Mouse (Mus musculus) stomach, embryonic 16.5 days (tissue): ENCODE data around the gene Lrrc38. TPM values are rescaled to one million over a fixed set of nuclear protein-coding genes. Genes with fewer than 3 reads are reported as not detected.

Source experiments
- ATAC-seq: fragments of 200-750 bp; cut with Nextera tagmentation; 2 replicates; pipeline ENCODE4 v1.8.0; 2017; ENCODE audit warnings: moderate number of reproducible peaks, moderate TSS enrichment; ENCODE audit not compliant: insufficient read depth, low FRiP score
- H3K27ac ChIP-seq: fragments of 300-500 bp; sonication (generic); 2 replicates; pipeline ENCODE4 v1.5.1; 2014; ENCODE audit warnings: low read length
- H3K27me3 ChIP-seq: fragments of 300-500 bp; sonication (generic); 2 replicates; pipeline ENCODE4 v1.6.1; 2014; ENCODE audit warnings: low read length, control low read depth, mixed read lengths; ENCODE audit not compliant: control insufficient read depth, insufficient read depth
- H3K36me3 ChIP-seq: fragments of 300-500 bp; sonication (generic); 2 replicates; pipeline ENCODE4 v1.6.1; 2014; ENCODE audit warnings: low read length; ENCODE audit not compliant: control insufficient read depth, insufficient read depth
- H3K4me1 ChIP-seq: fragments of 300-500 bp; sonication (generic); 2 replicates; pipeline ENCODE4 v1.6.1; 2014; ENCODE audit warnings: low read length, control low read depth, mixed read lengths; ENCODE audit not compliant: control insufficient read depth, insufficient read depth
- H3K4me2 ChIP-seq: fragments of 300-500 bp; sonication (generic); 2 replicates; pipeline ENCODE4 v1.6.1; 2014; ENCODE audit warnings: low read depth, low read length, mixed read lengths
- H3K4me3 ChIP-seq: fragments of 300-500 bp; sonication (generic); replicated peaks from 2 replicates; pipeline ENCODE4 v1.5.1; 2014; ENCODE audit warnings: mild to moderate bottlenecking, low read length
- H3K9ac ChIP-seq: fragments of 300-500 bp; sonication (generic); 2 replicates; pipeline ENCODE4 v1.6.1; 2014; ENCODE audit warnings: low read length
- H3K9me3 ChIP-seq: fragments of 300-500 bp; sonication (generic); replicated peaks from 2 replicates; pipeline ENCODE4 v1.6.1; 2016; ENCODE audit warnings: low read length, control low read depth; ENCODE audit not compliant: control insufficient read depth
- WGBS: fragments of 180-500 bp; shearing (Covaris S2); extraction: QIAGEN DNeasy Blood & Tissue Kit; methylation state at CpG from one replicate; pipeline ENCODE4 v1.1.7; 2014; 5-methylcytosine and 5-hydroxymethylcytosine counted together
- polyA plus RNA-seq: library from polyadenylated mRNA; unstranded; fragments of >200 nt; fragmentation: Nextera tagmentation; extraction: Ambion mirVana; gene quantifications from 2 replicates; pipeline ENCODE4 v1.2.1, GENCODE M21; 2015

Lrrc38 gene
- polyA plus RNA-seq, 1 experiment from 2014 or later = 0.23 TPM

- under 1% methylated on average over 5 of the region's 5 CpGs for WGBS
- no peaks in the 10 kb centered on the region for H3K4me1 ChIP-seq
- no peak overlapping the region for H3K9ac ChIP-seq
- no peaks in the 10 kb centered on the region for H3K9me3 ChIP-seq
- no peaks in the 10 kb centered on the region for H3K36me3 ChIP-seq
- no peak for ATAC-seq
- no peak overlapping the region for H3K4me2 ChIP-seq
- no peak overlapping the region for H3K4me3 ChIP-seq
- H3K27me3 ChIP-seq = no peaks in the 10 kb centered on the region
- no peak overlapping the region for H3K27ac ChIP-seq
These were observed 31.1 kb downstream of the Lrrc38 start for GRCm38 (mm10) chr4:143380716-143381004.

- WGBS = 74% methylated on average over 3 of the region's 3 CpGs
- ATAC-seq = no peak
These were observed 32.6 kb downstream of the Lrrc38 start for GRCm38 (mm10) chr4:143382163-143382562.

GRCm38 (mm10) chr4:143383646-143384045, 34.1 kb downstream of the Lrrc38 start:
- H3K27me3 ChIP-seq = no peaks in the 10 kb centered on the region
- H3K4me2 ChIP-seq = no peak overlapping the region
- WGBS = 43% methylated on average over 4 of the region's 4 CpGs
- H3K4me1 ChIP-seq = no peaks in the 10 kb centered on the region
- H3K4me3 ChIP-seq = no peak overlapping the region
- H3K27ac ChIP-seq = no peak overlapping the region
- H3K9ac ChIP-seq = no peak overlapping the region
- H3K36me3 ChIP-seq = no peaks in the 10 kb centered on the region
- no peak for ATAC-seq
- H3K9me3 ChIP-seq = no peaks in the 10 kb centered on the region

More at GRCm38 (mm10) chr4:143382163-143382562, 32.6 kb downstream of the Lrrc38 start:
- no peak overlapping the region for H3K4me3 ChIP-seq
- no peaks in the 10 kb centered on the region for H3K4me1 ChIP-seq
- no peak overlapping the region for H3K9ac ChIP-seq
- no peak overlapping the region for H3K27ac ChIP-seq
- no peaks in the 10 kb centered on the region for H3K9me3 ChIP-seq
- H3K4me2 ChIP-seq = no peak overlapping the region
- no peaks in the 10 kb centered on the region for H3K36me3 ChIP-seq
- H3K27me3 ChIP-seq = no peaks in the 10 kb centered on the region

- H3K4me3 ChIP-seq = peak overlapping the region; percentile 45
- ATAC-seq = peak; percentile 86
- no peaks in the 10 kb centered on the region for H3K9me3 ChIP-seq
- peak overlapping the region; percentile 60 for H3K4me2 ChIP-seq
- H3K27ac ChIP-seq = no peak overlapping the region
- H3K36me3 ChIP-seq = no peaks in the 10 kb centered on the region
- WGBS = 8% methylated on average over 39 of the region's 43 CpGs
- no peaks in the 10 kb centered on the region for H3K4me1 ChIP-seq
- H3K9ac ChIP-seq = peak overlapping the region; percentile 70
- H3K27me3 ChIP-seq = no peaks in the 10 kb centered on the region
These were observed 39.6 kb downstream of the Lrrc38 start for GRCm38 (mm10) chr4:143388955-143389702.

GRCm38 (mm10) chr4:143394181-143394580, 44.6 kb downstream of the Lrrc38 start, which contains the start of gene Pramel1:
Gene Pramel1, plus strand, starts transcription at chr4:143394428.
- ATAC-seq = no peak

GRCm38 (mm10) chr4:143411566-143412218, 62.1 kb downstream of the Lrrc38 start:
- 62% methylated on average over 5 of the region's 5 CpGs for WGBS
- Histone ChIP-seq H3K27ac (no peak overlapping the region; the same call in 1 of the 2 replicates), H3K27me3 (no peaks in the 10 kb centered on the region), H3K9me3 (0 out of 2 replicates have a peak, but pooled peaks cover 4% of the 10 kb centered on the region), H3K4me1 (0 out of 2 replicates have a peak, but pooled peaks cover 7% of the 10 kb centered on the region), H3K36me3 (peaks cover 9% of the 10 kb centered on the region; the same call in 1 of the 2 replicates), H3K4me2 (peak overlapping the region; percentile 56), H3K9ac (peak overlapping the region; percentile 74; the same call in 1 of the 2 replicates), H3K4me3 (peak overlapping the region; percentile 72)
- no peak for ATAC-seq

More at GRCm38 (mm10) chr4:143394181-143394580, 44.6 kb downstream of the Lrrc38 start, which contains the start of gene Pramel1:
- Histone ChIP-seq H3K27me3 (no peaks in the 10 kb centered on the region), H3K4me1 (no peaks in the 10 kb centered on the region), H3K27ac (no peak within 1 kb of the TSS), H3K9ac (no peak within 1 kb of the TSS), H3K4me2 (no peak within 1 kb of the TSS), H3K36me3 (no peaks in the 10 kb centered on the region), H3K4me3 (no peak within 1 kb of the TSS), H3K9me3 (no peaks in the 10 kb centered on the region)
- WGBS = 75% methylated on average over 26 of the region's 26 CpGs

GRCm38 (mm10) chr4:143412219-143413092, 62.9 kb downstream of the Lrrc38 start, which contains the start of gene Pramef8:
Gene Pramef8, plus strand, starts transcription at chr4:143412426.
- WGBS = under 1% methylated on average over 50 of the region's 50 CpGs
- peak within 1 kb of the TSS; percentile 60 for H3K4me2 ChIP-seq
- ATAC-seq = peak; percentile 94
- H3K4me3 ChIP-seq = peak within 1 kb of the TSS; percentile 72
- 0 out of 2 replicates have a peak, but pooled peaks cover 7% of the 10 kb centered on the region for H3K4me1 ChIP-seq
- H3K27ac ChIP-seq = peak within 1 kb of the TSS; percentile 84
- 0 out of 2 replicates have a peak, but pooled peaks cover 4% of the 10 kb centered on the region for H3K9me3 ChIP-seq
- peaks cover 17% of the 10 kb centered on the region; the same call in 1 of the 2 replicates for H3K36me3 ChIP-seq
- peak within 1 kb of the TSS; percentile 74 for H3K9ac ChIP-seq
- no peaks in the 10 kb centered on the region for H3K27me3 ChIP-seq

GRCm38 (mm10) chr4:143413621-143414020, 64.1 kb downstream of the Lrrc38 start:
- H3K4me2 ChIP-seq = no peak overlapping the region
- ATAC-seq = no peak
- 0 out of 2 replicates have a peak, but pooled peaks cover 7% of the 10 kb centered on the region for H3K4me1 ChIP-seq
- no peak overlapping the region for H3K9ac ChIP-seq
- peaks cover 28% of the 10 kb centered on the region; the same call in 1 of the 2 replicates for H3K36me3 ChIP-seq
- no peak overlapping the region for H3K4me3 ChIP-seq
- H3K9me3 ChIP-seq = 0 out of 2 replicates have a peak, but pooled peaks cover 4% of the 10 kb centered on the region
- H3K27me3 ChIP-seq = no peaks in the 10 kb centered on the region
- H3K27ac ChIP-seq = no peak overlapping the region
- WGBS = 91% methylated on average over 1 of the region's 1 CpGs
